Mouse (Mus musculus): Measurements from ENCODE around the gene Usp36.
A peak's percentile ranks its signal among the peaks of the same experiment; 100 is the strongest.

The Usp36 gene

DNA sequence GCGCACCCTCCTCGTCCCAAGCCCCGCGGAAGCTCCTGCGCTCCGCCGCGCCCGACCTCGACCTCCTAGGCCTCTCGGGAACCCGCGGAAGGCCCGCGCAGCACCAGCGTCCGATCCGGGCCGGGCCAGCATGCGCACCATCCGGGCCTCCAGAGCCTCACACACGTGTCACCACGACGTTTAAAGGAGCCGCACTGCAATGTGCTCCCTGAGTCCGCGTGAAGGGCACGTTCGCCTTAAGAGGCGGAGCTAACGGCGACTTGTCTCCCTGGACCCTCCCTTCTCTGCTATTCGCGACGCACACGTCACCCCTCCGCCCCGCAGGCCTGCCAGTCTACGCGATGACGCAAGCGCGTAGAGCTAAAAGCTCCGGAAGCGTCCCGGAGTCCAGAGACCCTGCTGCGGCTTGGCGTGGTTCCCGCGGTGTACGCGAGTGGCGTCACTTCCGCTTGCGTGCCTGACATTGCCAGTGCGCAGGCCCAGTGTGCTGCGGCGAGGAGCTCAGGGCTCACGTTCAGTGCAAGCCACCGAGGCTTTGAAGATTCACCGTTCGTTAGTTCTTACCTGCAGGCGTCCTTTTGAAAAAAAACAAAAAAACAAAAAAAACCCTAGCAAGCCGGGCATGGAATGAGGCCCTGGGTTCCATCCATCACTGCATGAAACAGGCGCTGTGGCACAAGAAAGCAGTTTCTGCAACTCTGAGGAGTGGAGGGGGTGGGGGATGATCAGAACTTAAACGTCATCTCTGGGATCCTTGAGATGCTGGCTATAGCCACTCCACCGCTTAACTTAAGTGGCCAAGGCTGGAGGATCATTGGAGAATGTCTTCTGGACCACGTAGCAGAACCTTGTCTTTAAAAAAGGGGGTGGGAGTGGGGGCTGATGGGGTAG, at the start of gene Usp36:
Usp36 (minus strand) TSS at position 246 of the 891 bp plus-strand sequence.
- Histone ChIP-seq H3K4me3 (replicated peaks; ENCODE audit: low read length) (peak within 1 kb of the TSS; percentile 100), H3K9me3 (ENCODE audit: low read length) (no peaks in the 10 kb centered on the region), H3K27me3 (ENCODE audit: insufficient read depth, low read length) (no peaks in the 10 kb centered on the region), H3K4me1 (replicated peaks; ENCODE audit: low read depth, low read length) (peaks cover 54% of the 10 kb centered on the region), H3K36me3 (ENCODE audit: insufficient read depth, low read length) (peaks cover 32% of the 10 kb centered on the region)
- TF ChIP-seq POU5F1 (IDR thresholded peaks at IDR 0.05; ENCODE audit: borderline replicate concordance, low read length): no peak

GRCm38 (mm10) chr11:118337491-118338168, 47.6 kb upstream of the Usp36 start:
- Histone ChIP-seq H3K9me3 (ENCODE audit: low read length) (no peaks in the 10 kb centered on the region), H3K27me3 (ENCODE audit: insufficient read depth, low read length) (peaks cover 31% of the 10 kb centered on the region), H3K4me1 (replicated peaks; ENCODE audit: low read depth, low read length) (peaks cover 27% of the 10 kb centered on the region), H3K36me3 (ENCODE audit: insufficient read depth, low read length) (no peaks in the 10 kb centered on the region), H3K4me3 (replicated peaks; ENCODE audit: low read length) (no peak overlapping the region)
- no peak for TF ChIP-seq POU5F1 (IDR thresholded peaks at IDR 0.05; ENCODE audit: borderline replicate concordance, low read length)
- TF ChIP-seq NANOG (IDR thresholded peaks at IDR 0.05; ENCODE audit: borderline replicate concordance, low read length): no peak
- no peak for TF ChIP-seq CTCF (conservative IDR thresholded peaks at IDR 0.05; ENCODE audit: low read length)

DNA sequence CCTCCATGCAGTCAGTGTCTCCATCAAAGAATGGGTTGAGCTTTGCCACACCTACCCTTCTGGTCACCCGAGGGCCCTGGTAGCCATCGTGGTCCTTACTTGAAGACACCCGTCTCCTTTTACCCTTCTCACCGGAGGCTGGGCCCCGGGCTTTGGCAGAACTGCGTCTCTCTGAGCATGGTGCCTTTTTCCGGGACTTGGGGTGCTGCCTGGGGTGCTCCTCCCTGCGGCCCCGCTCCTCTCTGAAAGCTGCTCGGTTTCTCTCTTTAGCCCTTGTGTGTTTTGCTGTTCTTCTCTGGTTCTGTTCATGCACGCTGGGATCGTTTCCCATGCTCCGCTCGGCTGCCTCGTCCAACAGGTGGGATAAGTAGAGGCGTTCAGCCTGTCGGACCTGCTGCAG, 43.4 kb upstream of the Usp36 start:
- no peak for TF ChIP-seq NANOG (IDR thresholded peaks at IDR 0.05; ENCODE audit: borderline replicate concordance, low read length)
- no peak for TF ChIP-seq POU5F1 (IDR thresholded peaks at IDR 0.05; ENCODE audit: borderline replicate concordance, low read length)
- TF ChIP-seq CTCF (conservative IDR thresholded peaks at IDR 0.05; ENCODE audit: low read length): no peak
- H3K36me3 ChIP-seq (ENCODE audit: insufficient read depth, low read length): no peaks in the 10 kb centered on the region
- peaks cover 32% of the 10 kb centered on the region for H3K27me3 ChIP-seq (ENCODE audit: insufficient read depth, low read length)
- peaks cover 23% of the 10 kb centered on the region for H3K4me1 ChIP-seq (replicated peaks; ENCODE audit: low read depth, low read length)
- H3K4me3 ChIP-seq (replicated peaks; ENCODE audit: low read length): no peak overlapping the region
- no peaks in the 10 kb centered on the region for H3K9me3 ChIP-seq (ENCODE audit: low read length)

- no peak for TF ChIP-seq CTCF (conservative IDR thresholded peaks at IDR 0.05; ENCODE audit: low read length)
- TF ChIP-seq NANOG (IDR thresholded peaks at IDR 0.05; ENCODE audit: borderline replicate concordance, low read length): no peak
- Histone ChIP-seq H3K36me3 (ENCODE audit: insufficient read depth, low read length) (no peaks in the 10 kb centered on the region), H3K27me3 (ENCODE audit: insufficient read depth, low read length) (peaks cover 28% of the 10 kb centered on the region), H3K9me3 (ENCODE audit: low read length) (no peaks in the 10 kb centered on the region), H3K4me1 (replicated peaks; ENCODE audit: low read depth, low read length) (peaks cover 30% of the 10 kb centered on the region), H3K4me3 (replicated peaks; ENCODE audit: low read length) (no peak overlapping the region)
These were observed 42.3 kb upstream of the Usp36 start for GRCm38 (mm10) chr11:118332376-118332775.

DNA sequence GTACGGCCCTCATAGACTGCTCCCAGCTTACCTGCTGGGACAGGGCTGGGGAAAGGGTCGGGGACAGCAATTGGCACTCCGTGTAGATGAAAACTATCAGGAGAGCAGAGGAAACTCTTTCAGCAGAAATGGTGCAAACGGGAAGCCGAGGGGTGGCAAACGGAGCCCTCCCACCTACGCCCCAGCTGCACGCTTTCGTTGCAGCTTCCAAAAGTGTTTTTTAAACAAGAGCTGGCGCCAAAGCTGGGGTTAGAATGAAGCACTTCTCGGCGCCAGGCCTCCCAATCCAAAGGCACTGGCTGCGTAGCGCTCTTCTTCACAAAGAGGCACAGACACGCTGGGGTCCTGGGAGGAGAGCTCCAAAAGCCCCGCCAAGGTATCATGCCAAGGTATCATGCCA, 40.7 kb upstream of the Usp36 start:
- no peak for TF ChIP-seq CTCF (conservative IDR thresholded peaks at IDR 0.05; ENCODE audit: low read length)
- TF ChIP-seq POU5F1 (IDR thresholded peaks at IDR 0.05; ENCODE audit: borderline replicate concordance, low read length): no peak
- TF ChIP-seq NANOG (IDR thresholded peaks at IDR 0.05; ENCODE audit: borderline replicate concordance, low read length): no peak
- Histone ChIP-seq H3K4me3 (replicated peaks; ENCODE audit: low read length) (no peak overlapping the region; the same call in 1 of the 2 replicates), H3K9me3 (ENCODE audit: low read length) (no peaks in the 10 kb centered on the region)

GRCm38 (mm10) chr11:118330361-118330760, 40.3 kb upstream of the Usp36 start:
- TF ChIP-seq CTCF (conservative IDR thresholded peaks at IDR 0.05; ENCODE audit: low read length) (no peak), POU5F1 (IDR thresholded peaks at IDR 0.05; ENCODE audit: borderline replicate concordance, low read length) (no peak), NANOG (IDR thresholded peaks at IDR 0.05; ENCODE audit: borderline replicate concordance, low read length) (no peak)
- H3K27me3 ChIP-seq (ENCODE audit: insufficient read depth, low read length): peaks cover 28% of the 10 kb centered on the region

More for the DNA sequence above, 40.7 kb upstream of the Usp36 start:
- Histone ChIP-seq H3K27me3 (ENCODE audit: insufficient read depth, low read length) (peaks cover 28% of the 10 kb centered on the region), H3K4me1 (replicated peaks; ENCODE audit: low read depth, low read length) (peaks cover 44% of the 10 kb centered on the region), H3K36me3 (ENCODE audit: insufficient read depth, low read length) (no peaks in the 10 kb centered on the region)

GRCm38 (mm10) chr11:118328947-118329346, 38.9 kb upstream of the Usp36 start:
- peaks cover 43% of the 10 kb centered on the region for H3K4me1 ChIP-seq (replicated peaks; ENCODE audit: low read depth, low read length)
- H3K36me3 ChIP-seq (ENCODE audit: insufficient read depth, low read length): no peaks in the 10 kb centered on the region
- no peaks in the 10 kb centered on the region for H3K9me3 ChIP-seq (ENCODE audit: low read length)
- H3K4me3 ChIP-seq (replicated peaks; ENCODE audit: low read length): no peak overlapping the region
- TF ChIP-seq NANOG (IDR thresholded peaks at IDR 0.05; ENCODE audit: borderline replicate concordance, low read length) (no peak), POU5F1 (IDR thresholded peaks at IDR 0.05; ENCODE audit: borderline replicate concordance, low read length) (no peak), CTCF (conservative IDR thresholded peaks at IDR 0.05; ENCODE audit: low read length) (no peak)
- peaks cover 16% of the 10 kb centered on the region for H3K27me3 ChIP-seq (ENCODE audit: insufficient read depth, low read length)

More at GRCm38 (mm10) chr11:118330361-118330760, 40.3 kb upstream of the Usp36 start:
- H3K36me3 ChIP-seq (ENCODE audit: insufficient read depth, low read length): no peaks in the 10 kb centered on the region
- no peaks in the 10 kb centered on the region for H3K9me3 ChIP-seq (ENCODE audit: low read length)
- H3K4me1 ChIP-seq (replicated peaks; ENCODE audit: low read depth, low read length): peaks cover 44% of the 10 kb centered on the region
- H3K4me3 ChIP-seq (replicated peaks; ENCODE audit: low read length): no peak overlapping the region

DNA sequence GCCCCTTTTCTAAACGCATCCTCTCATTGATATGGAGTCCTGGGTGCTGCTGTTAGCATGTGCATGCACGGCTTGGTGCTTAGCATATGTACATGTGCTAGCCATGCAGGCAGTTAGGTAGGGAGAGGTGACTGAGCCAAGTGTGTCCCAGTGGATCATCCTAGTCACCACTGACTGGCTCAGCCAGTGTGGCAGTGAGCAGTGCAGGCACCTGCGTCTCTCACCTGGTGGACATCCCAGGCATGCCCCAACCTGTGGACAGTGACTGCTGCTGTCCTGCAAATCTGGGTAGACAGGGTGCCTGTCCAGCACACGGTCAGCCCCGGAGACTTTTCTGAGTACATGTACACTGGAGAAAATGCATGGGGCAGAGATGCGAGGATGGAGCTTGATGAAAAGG, 38.5 kb upstream of the Usp36 start:
- no peak overlapping the region for H3K4me3 ChIP-seq (replicated peaks; ENCODE audit: low read length)
- peaks cover 39% of the 10 kb centered on the region for H3K4me1 ChIP-seq (replicated peaks; ENCODE audit: low read depth, low read length)
- TF ChIP-seq CTCF (conservative IDR thresholded peaks at IDR 0.05; ENCODE audit: low read length) (no peak), POU5F1 (IDR thresholded peaks at IDR 0.05; ENCODE audit: borderline replicate concordance, low read length) (no peak), NANOG (IDR thresholded peaks at IDR 0.05; ENCODE audit: borderline replicate concordance, low read length) (no peak)
- no peaks in the 10 kb centered on the region for H3K9me3 ChIP-seq (ENCODE audit: low read length)
- peaks cover 12% of the 10 kb centered on the region for H3K27me3 ChIP-seq (ENCODE audit: insufficient read depth, low read length)
- no peaks in the 10 kb centered on the region for H3K36me3 ChIP-seq (ENCODE audit: insufficient read depth, low read length)

Data from E14TG2a.4 (cell line).